Mouse (Mus musculus) forebrain, postnatal 0 days (tissue): Measurements from ENCODE around the gene Alyref. TPM values are rescaled to one million over a fixed set of nuclear protein-coding genes. Genes with fewer than 3 reads are reported as not detected.

Experiments used
- ATAC-seq: fragments of 200-750 bp; cut with Nextera tagmentation; 2 replicates; pipeline ENCODE4 v1.8.0; 2017; ENCODE audit warnings: mild to moderate bottlenecking, moderate library complexity
- DNase-seq: peaks from one replicate; pipeline ENCODE4 v3.0.0-alpha.2; 2015
- H3K27ac ChIP-seq: fragments of 300-500 bp; sonication (generic); 2 replicates; pipeline ENCODE4 v1.5.1; 2014; ENCODE audit warnings: low read depth, mild to moderate bottlenecking, antibody characterized with exemption, low read length, moderate library complexity, mixed read lengths
- H3K27me3 ChIP-seq: fragments of 300-500 bp; sonication (generic); 2 replicates; pipeline ENCODE4 v1.6.1; 2014; ENCODE audit warnings: mild to moderate bottlenecking, low read length, mixed read lengths; ENCODE audit not compliant: insufficient read depth
- H3K36me3 ChIP-seq: fragments of 300-500 bp; sonication (generic); 2 replicates; pipeline ENCODE4 v1.6.1; 2014; ENCODE audit warnings: mild to moderate bottlenecking, moderate library complexity; ENCODE audit not compliant: insufficient read depth
- H3K4me1 ChIP-seq: fragments of 300-500 bp; sonication (generic); 2 replicates; pipeline ENCODE4 v1.6.1; 2014; ENCODE audit warnings: antibody characterized with exemption; ENCODE audit not compliant: insufficient read depth
- H3K4me2 ChIP-seq: fragments of 300-500 bp; sonication (generic); 2 replicates; pipeline ENCODE4 v1.6.1; 2014; ENCODE audit warnings: low read depth, mild to moderate bottlenecking, moderate library complexity
- H3K4me3 ChIP-seq: fragments of 300-500 bp; sonication (generic); 2 replicates; pipeline ENCODE4 v1.5.1; 2014; ENCODE audit warnings: low read depth, low read length, mixed read lengths
- H3K9ac ChIP-seq: fragments of 300-500 bp; sonication (generic); 2 replicates; pipeline ENCODE4 v1.6.1; 2014; ENCODE audit warnings: mild to moderate bottlenecking
- H3K9me3 ChIP-seq: fragments of 300-500 bp; sonication (generic); 2 replicates; pipeline ENCODE4 v1.6.1; 2016; ENCODE audit warnings: low read length
- CTCF ChIP-seq: sonication (generic); IDR thresholded peaks from 2 replicates; pipeline ENCODE4 v1.5.1; 2016; ENCODE audit warnings: antibody characterized with exemption, control low read depth, low read depth
- WGBS: fragments of 180-500 bp; shearing (Covaris S2); extraction: QIAGEN DNeasy Blood & Tissue Kit; methylation state at CpG from one replicate; pipeline ENCODE4 v1.1.7; 2014; 5-methylcytosine and 5-hydroxymethylcytosine counted together
- polyA plus RNA-seq: library from polyadenylated mRNA; unstranded; fragments of >200 nt; fragmentation: Nextera tagmentation; extraction: Ambion mirVana; gene quantifications from 2 replicates; pipeline ENCODE4 v1.2.1, GENCODE M21; 2015
- total RNA-seq: library from RNA; depleted of rRNA; stranded (reverse); fragments of >200 nt; gene quantifications from 2 replicates; pipeline ENCODE4 v1.2.3, GENCODE M21; 2014

The Alyref gene
- total and polyA plus RNA-seq, 2 experiments from 2014 or later, result 111 to 207 TPM

- 76% methylated on average over 7 of the region's 7 CpGs for WGBS
- DNase-seq, result peak; percentile 54
These were observed 20.7 kb downstream of the Alyref start for GRCm38 (mm10) chr11:120577211-120578023.

DNA sequence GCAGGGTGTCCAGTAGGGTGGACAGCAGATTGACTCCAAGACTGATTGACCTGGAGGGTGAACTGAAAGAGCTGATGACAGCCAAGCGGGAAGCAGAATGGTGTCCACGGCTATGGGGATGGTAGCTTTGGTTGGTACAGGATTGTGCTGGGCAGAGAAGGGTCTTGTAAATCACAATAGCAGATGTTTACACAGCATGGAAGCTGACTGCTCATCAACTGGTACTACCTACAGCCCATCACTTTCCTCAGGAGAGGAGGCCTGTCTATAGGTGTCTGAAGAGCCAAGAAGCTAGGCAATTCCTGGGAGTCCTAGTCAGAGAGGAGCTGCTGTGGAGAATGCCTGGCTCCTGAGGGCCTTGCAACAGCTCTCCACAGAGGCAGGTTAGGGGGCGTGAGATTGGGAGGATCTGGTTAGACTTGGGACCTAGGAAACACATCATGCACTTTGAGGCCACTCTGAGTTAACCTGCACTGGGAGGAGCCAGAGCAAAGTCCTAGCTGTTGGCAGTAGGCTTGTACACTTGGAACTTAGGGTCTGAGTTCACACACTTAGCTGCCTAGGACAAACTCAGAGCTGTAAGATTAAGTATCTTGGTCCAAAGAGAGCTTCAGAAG is 21.7 kb downstream of the Alyref start:
- no peak overlapping the region for H3K4me2 ChIP-seq
- H3K4me1 ChIP-seq, result peaks cover 12% of the 10 kb centered on the region
- H3K4me3 ChIP-seq, result no peak overlapping the region
- H3K9me3 ChIP-seq, result no peaks in the 10 kb centered on the region
- H3K9ac ChIP-seq, result no peak overlapping the region
- 94% methylated on average over 3 of the region's 3 CpGs for WGBS
- H3K36me3 ChIP-seq, result peaks cover 26% of the 10 kb centered on the region
- H3K27ac ChIP-seq, result no peak overlapping the region
- DNase-seq (peak; percentile 3), ATAC-seq (no peak)
- H3K27me3 ChIP-seq, result no peaks in the 10 kb centered on the region
- no peak for TF ChIP-seq CTCF

More at GRCm38 (mm10) chr11:120577211-120578023, 20.7 kb downstream of the Alyref start:
- no peaks in the 10 kb centered on the region for H3K9me3 ChIP-seq
- no peaks in the 10 kb centered on the region for H3K27me3 ChIP-seq
- no peak overlapping the region for H3K4me3 ChIP-seq
- H3K4me1 ChIP-seq, result peaks cover 12% of the 10 kb centered on the region
- TF ChIP-seq CTCF, result peak; percentile 60
- H3K9ac ChIP-seq, result no peak overlapping the region
- no peak overlapping the region for H3K4me2 ChIP-seq
- H3K27ac ChIP-seq, result no peak overlapping the region
- ATAC-seq, result no peak
- peaks cover 26% of the 10 kb centered on the region for H3K36me3 ChIP-seq

GRCm38 (mm10) chr11:120575940-120576339 is 22.2 kb downstream of the Alyref start:
- Histone ChIP-seq H3K27ac (no peak overlapping the region), H3K4me2 (no peak overlapping the region), H3K4me1 (peaks cover 12% of the 10 kb centered on the region), H3K36me3 (peaks cover 31% of the 10 kb centered on the region), H3K9ac (no peak overlapping the region), H3K27me3 (no peaks in the 10 kb centered on the region), H3K4me3 (no peak overlapping the region), H3K9me3 (no peaks in the 10 kb centered on the region)
- no peak for ATAC-seq
- no peak for TF ChIP-seq CTCF
- DNase-seq, result no peak

GRCm38 (mm10) chr11:120575046-120575445 is 23.1 kb downstream of the Alyref start:
- no peak for ATAC-seq
- no peak overlapping the region for H3K9ac ChIP-seq
- H3K36me3 ChIP-seq, result peaks cover 40% of the 10 kb centered on the region
- WGBS, result 81% methylated on average over 2 of the region's 2 CpGs
- H3K4me1 ChIP-seq, result peaks cover 9% of the 10 kb centered on the region
- no peaks in the 10 kb centered on the region for H3K9me3 ChIP-seq
- no peak for DNase-seq
- no peaks in the 10 kb centered on the region for H3K27me3 ChIP-seq
- H3K4me3 ChIP-seq, result no peak overlapping the region
- no peak overlapping the region for H3K4me2 ChIP-seq
- TF ChIP-seq CTCF, result no peak
- H3K27ac ChIP-seq, result no peak overlapping the region

GRCm38 (mm10) chr11:120574278-120574600 is 23.9 kb downstream of the Alyref start:
- Histone ChIP-seq H3K27me3 (no peaks in the 10 kb centered on the region), H3K4me2 (peak overlapping the region; percentile 73), H3K36me3 (peaks cover 40% of the 10 kb centered on the region), H3K4me3 (peak overlapping the region; percentile 71; the same call in 1 of the 2 replicates), H3K9me3 (no peaks in the 10 kb centered on the region), H3K4me1 (0 out of 2 replicates have a peak, but pooled peaks cover 7% of the 10 kb centered on the region), H3K9ac (0 out of 2 replicates have a peak overlapping the region, but pooled peaks have one; percentile 72), H3K27ac (no peak overlapping the region)
- WGBS, result 43% methylated on average over 5 of the region's 5 CpGs
- DNase-seq (no peak), ATAC-seq (no peak)
- TF ChIP-seq CTCF, result no peak

DNA sequence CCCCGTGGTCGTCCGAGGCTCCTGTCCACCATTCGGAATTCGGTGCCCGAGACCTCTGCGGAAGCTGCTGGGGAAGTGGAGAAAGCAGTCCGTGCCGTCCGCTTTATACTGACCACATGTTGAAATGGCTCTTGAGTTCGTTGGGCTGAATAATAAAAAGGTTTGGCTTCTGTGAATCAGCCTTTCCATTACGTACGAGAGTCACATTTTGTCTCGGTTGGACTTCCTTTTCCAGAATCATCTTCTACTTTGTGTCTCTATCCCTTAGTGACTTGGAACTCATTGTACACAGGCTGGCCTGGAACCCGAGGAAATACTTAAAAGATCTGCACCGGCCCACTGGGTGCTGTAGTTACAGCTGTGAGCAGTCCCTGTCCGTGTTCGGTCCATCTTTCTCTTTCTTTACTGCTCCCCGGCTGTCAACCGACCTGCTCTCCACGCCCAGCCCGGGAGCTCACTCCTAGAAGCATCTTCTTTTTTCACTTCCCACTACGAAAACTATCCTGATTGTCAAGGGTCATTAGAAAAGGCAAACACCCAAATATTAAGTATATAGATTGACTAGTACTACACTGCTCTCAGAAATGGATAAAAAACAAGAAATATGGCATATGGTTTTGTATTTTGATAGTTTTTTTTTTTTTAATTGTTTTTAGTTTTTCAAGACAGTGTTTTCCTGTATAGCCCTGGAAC is 24.4 kb downstream of the Alyref start:
- TF ChIP-seq CTCF, result no peak
- 0 out of 2 replicates have a peak, but pooled peaks cover 7% of the 10 kb centered on the region for H3K4me1 ChIP-seq
- DNase-seq, result no peak
- H3K9ac ChIP-seq, result peak overlapping the region; percentile 72
- peaks cover 36% of the 10 kb centered on the region for H3K36me3 ChIP-seq
- peak overlapping the region; percentile 73 for H3K4me2 ChIP-seq
- WGBS, result 0% methylated on average over 23 of the region's 23 CpGs
- ATAC-seq, result peak; percentile 1; the same call in 1 of the 2 replicates
- peak overlapping the region; percentile 84 for H3K27ac ChIP-seq
- H3K4me3 ChIP-seq, result peak overlapping the region; percentile 71
- no peaks in the 10 kb centered on the region for H3K27me3 ChIP-seq
- H3K9me3 ChIP-seq, result no peaks in the 10 kb centered on the region
